Mouse (Mus musculus) myocyte (in vitro differentiated cells): ENCODE measurements around the gene Ift80. TPM values are rescaled to one million over a fixed set of nuclear protein-coding genes. Genes with fewer than 3 reads are reported as not detected.

Experiments used
- H3K27me3 ChIP-seq: one replicate; pipeline ENCODE4 v1.6.1; 2011; ENCODE audit not compliant: control insufficient read depth, insufficient read depth, insufficient read length
- H3K36me3 ChIP-seq: one replicate; pipeline ENCODE4 v1.6.1; 2011; ENCODE audit not compliant: control insufficient read depth, insufficient read depth
- H3K4me2 ChIP-seq: one replicate; pipeline ENCODE4 v1.6.1; 2011; ENCODE audit warnings: low read depth, control low read depth
- H3K4me3 ChIP-seq: one replicate; pipeline ENCODE4 v1.5.1; 2011; ENCODE audit warnings: mild to moderate bottlenecking, control low read depth, moderate library complexity
- H3K79me2 ChIP-seq: one replicate; pipeline ENCODE4 v1.6.1; 2011; ENCODE audit not compliant: control insufficient read depth, insufficient read depth
- H3ac ChIP-seq: one replicate; pipeline ENCODE4 v1.6.1; 2011; ENCODE audit not compliant: control insufficient read depth, insufficient read length
- CEBPB ChIP-seq: IDR thresholded peaks from 2 replicates; pipeline ENCODE4 v1.6.1; 2011; ENCODE audit warnings: mild to moderate bottlenecking, moderate library complexity; ENCODE audit not compliant: poor library complexity, insufficient read depth, severe bottlenecking
- E2F4 ChIP-seq: IDR thresholded peaks from one replicate; pipeline ENCODE4 v1.6.1; 2011; ENCODE audit warnings: mild to moderate bottlenecking, control low read depth, moderate library complexity; ENCODE audit not compliant: insufficient read depth
- MAX ChIP-seq: IDR thresholded peaks from one replicate; pipeline ENCODE4 v1.6.1; 2011; ENCODE audit warnings: low read depth, mild to moderate bottlenecking, control low read depth
- MYOD1 ChIP-seq, 3 experiments: IDR thresholded peaks; one replicate each; pipeline ENCODE4 v1.6.1; 2011; ENCODE audit warnings: control low read depth in 2 of 3, low read depth in 2 of 3, mild to moderate bottlenecking in 2 of 3, moderate library complexity in 1 of 3; ENCODE audit not compliant: insufficient read length in 2 of 3, control insufficient read depth in 1 of 3
- MYOG ChIP-seq, 3 experiments: IDR thresholded peaks; one replicate each; pipeline ENCODE4 v1.6.1; 2011; ENCODE audit warnings: control low read depth in 2 of 3, low read depth in 2 of 3, mild to moderate bottlenecking in 2 of 3; ENCODE audit not compliant: insufficient read length in 2 of 3, control insufficient read depth in 1 of 3, insufficient read depth in 1 of 3
- POLR2A ChIP-seq: IDR thresholded peaks from one replicate; pipeline ENCODE4 v1.6.1; 2011; ENCODE audit warnings: low read depth, mild to moderate bottlenecking, control low read depth, moderate library complexity; ENCODE audit not compliant: insufficient read length
- POLR2AphosphoS2 ChIP-seq: IDR thresholded peaks from one replicate; pipeline ENCODE4 v1.6.1; 2011; ENCODE audit warnings: low read depth, control low read depth; ENCODE audit not compliant: insufficient read length
- REST ChIP-seq: IDR thresholded peaks from one replicate; pipeline ENCODE4 v1.6.1; 2011; ENCODE audit warnings: mild to moderate bottlenecking, control low read depth, moderate library complexity; ENCODE audit not compliant: insufficient read depth, insufficient read length
- SRF ChIP-seq: IDR thresholded peaks from one replicate; pipeline ENCODE4 v1.6.1; 2011; ENCODE audit warnings: low read depth; ENCODE audit not compliant: control insufficient read depth, insufficient read length
- TCF12 ChIP-seq: IDR thresholded peaks from one replicate; pipeline ENCODE4 v1.6.1; 2011; ENCODE audit warnings: mild to moderate bottlenecking, control low read depth; ENCODE audit not compliant: poor library complexity, insufficient read depth, severe bottlenecking
- TCF3 ChIP-seq: IDR thresholded peaks from one replicate; pipeline ENCODE4 v1.6.1; 2011; ENCODE audit warnings: low read depth, control low read depth; ENCODE audit not compliant: insufficient read length
- USF1 ChIP-seq: IDR thresholded peaks from one replicate; pipeline ENCODE4 v1.6.1; 2011; ENCODE audit warnings: low read depth, mild to moderate bottlenecking, control low read depth, moderate library complexity
- polyA plus RNA-seq: library from polyadenylated mRNA; unstranded; fragments of >200 nt; fragmentation: generic; extraction: Trizol; gene quantifications from one replicate; pipeline ENCODE4 v1.2.1, GENCODE M21; 2012; ENCODE audit warnings: missing spikeins

Ift80 gene
- polyA plus RNA-seq, 1 experiment: 3.5 TPM

GRCm38 (mm10) chr3:69046509-69046908 is 42.1 kb upstream of the Ift80 start:
- Histone ChIP-seq H3K4me2 (peak overlapping the region; percentile 99), H3K4me3 (peak overlapping the region; percentile 59), H3K79me2 (peaks cover 29% of the 10 kb centered on the region), H3K27me3 (no peaks in the 10 kb centered on the region), H3K36me3 (peaks cover 13% of the 10 kb centered on the region), H3ac (no peak overlapping the region)
- TF ChIP-seq SRF: no peak
- no peak for TF ChIP-seq TCF3
- no peak for TF ChIP-seq MYOD1 (IDR thresholded peaks at IDR 0.05; ENCODE audit: control insufficient read depth in 1 of 3, insufficient read length in 2 of 3, low read depth in 2 of 3)
- TF ChIP-seq TCF12: no peak
- no peak for TF ChIP-seq E2F4
- no peak for TF ChIP-seq MAX
- TF ChIP-seq POLR2A: no peak
- TF ChIP-seq POLR2AphosphoS2: no peak
- TF ChIP-seq CEBPB: no peak
- TF ChIP-seq USF1: no peak
- no peak for TF ChIP-seq REST
- TF ChIP-seq MYOG (IDR thresholded peaks at IDR 0.05; ENCODE audit: control insufficient read depth in 1 of 3, insufficient read depth in 1 of 3, insufficient read length in 2 of 3, low read depth in 2 of 3): no peak

- peaks cover 36% of the 10 kb centered on the region for H3K79me2 ChIP-seq
- peak overlapping the region; percentile 99 for H3K4me2 ChIP-seq
- H3K4me3 ChIP-seq: peak overlapping the region; percentile 59
- H3K36me3 ChIP-seq: peaks cover 17% of the 10 kb centered on the region
- no peaks in the 10 kb centered on the region for H3K27me3 ChIP-seq
- H3ac ChIP-seq: no peak overlapping the region
- no peak for TF ChIP-seq TCF3
Observed at GRCm38 (mm10) chr3:69045750-69046149, 41.4 kb upstream of the Ift80 start.

- Histone ChIP-seq H3K27me3 (no peaks in the 10 kb centered on the region), H3K4me2 (peak overlapping the region; percentile 99), H3ac (peak overlapping the region; percentile 80), H3K36me3 (peaks cover 17% of the 10 kb centered on the region), H3K4me3 (peak overlapping the region; percentile 59), H3K79me2 (peaks cover 40% of the 10 kb centered on the region)
- TF ChIP-seq TCF12: no peak
- TF ChIP-seq USF1: no peak
- TF ChIP-seq MYOD1 (IDR thresholded peaks at IDR 0.05; ENCODE audit: control insufficient read depth in 1 of 3, insufficient read length in 2 of 3, low read depth in 2 of 3): no peak
Observed at GRCm38 (mm10) chr3:69045400-69045703, 41.0 kb upstream of the Ift80 start.

GRCm38 (mm10) chr3:69044645-69045399 is 40.5 kb upstream of the Ift80 start, which contains the start of gene Trim59:
Trim59 (minus strand) TSS chr3:69044755.
- TF ChIP-seq MAX (no peak), MYOD1 (IDR thresholded peaks at IDR 0.05; ENCODE audit: control insufficient read depth in 1 of 3, insufficient read length in 2 of 3, low read depth in 2 of 3) (no peak), USF1 (no peak), E2F4 (peak; percentile 66), POLR2A (peak; percentile 53), POLR2AphosphoS2 (peak; percentile 42)

GRCm38 (mm10) chr3:69044167-69044591 is 39.8 kb upstream of the Ift80 start:
- Histone ChIP-seq H3K36me3 (peaks cover 20% of the 10 kb centered on the region), H3ac (peak overlapping the region; percentile 80), H3K4me3 (peak overlapping the region; percentile 59), H3K4me2 (peak overlapping the region; percentile 75), H3K27me3 (no peaks in the 10 kb centered on the region), H3K79me2 (peaks cover 52% of the 10 kb centered on the region)
- TF ChIP-seq CEBPB: no peak
- TF ChIP-seq POLR2AphosphoS2: peak; percentile 48
- TF ChIP-seq USF1: no peak
- no peak for TF ChIP-seq E2F4
- no peak for TF ChIP-seq MAX
- no peak for TF ChIP-seq SRF
- peak; percentile 7 for TF ChIP-seq POLR2A
- no peak for TF ChIP-seq MYOG (IDR thresholded peaks at IDR 0.05; ENCODE audit: control insufficient read depth in 1 of 3, insufficient read depth in 1 of 3, insufficient read length in 2 of 3, low read depth in 2 of 3)
- no peak for TF ChIP-seq TCF12
- TF ChIP-seq MYOD1 (IDR thresholded peaks at IDR 0.05; ENCODE audit: control insufficient read depth in 1 of 3, insufficient read length in 2 of 3, low read depth in 2 of 3): no peak
- TF ChIP-seq TCF3: no peak

More at GRCm38 (mm10) chr3:69044645-69045399, 40.5 kb upstream of the Ift80 start, which contains the start of gene Trim59:
- Histone ChIP-seq H3K4me3 (peak within 1 kb of the TSS; percentile 59), H3K36me3 (peaks cover 19% of the 10 kb centered on the region), H3ac (peak within 1 kb of the TSS; percentile 80), H3K79me2 (peaks cover 45% of the 10 kb centered on the region), H3K4me2 (peak within 1 kb of the TSS; percentile 99), H3K27me3 (no peaks in the 10 kb centered on the region)
